Comparison of ENCODE assay signal across 11 mouse cellular contexts in the genomic region with DNA sequence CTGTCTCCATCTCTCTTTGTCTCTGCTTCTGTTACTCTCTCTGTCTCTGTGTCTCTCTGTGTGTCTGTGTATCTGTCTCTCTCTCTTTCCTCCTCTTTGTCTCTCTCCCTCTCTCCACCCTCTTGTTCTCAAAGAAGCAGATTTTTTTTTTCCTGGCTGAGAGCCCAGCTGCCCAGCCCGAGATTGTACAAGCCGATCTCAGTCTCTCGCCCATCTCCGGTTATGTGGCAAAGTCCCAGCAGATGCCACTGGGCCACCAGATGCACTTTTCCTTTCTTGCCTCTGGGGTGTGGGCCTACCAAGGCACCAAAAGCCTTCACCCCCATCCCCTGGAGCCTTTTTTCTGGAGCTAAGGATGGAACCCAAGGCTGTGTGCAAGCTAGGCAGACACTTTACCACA. TPM values are rescaled to one million over a fixed set of nuclear protein-coding genes. Genes with fewer than 3 reads are reported as not detected.
A peak's percentile ranks its signal among the peaks of the same experiment; 100 is the strongest.
DNase-seq lines count a peak whose midpoint lies in the region; ATAC-seq and TF ChIP-seq lines count a peak whose summit lies in the region.
"Had no signal": no experiment of that assay in that cellular context is flagged by ENCODE, and none has a peak within 500 bp of the region (broad histone marks: within the 10 kb centered on the region; RNA-seq: fewer than 3 reads in every experiment).

No protein-coding gene starts in this region.

- peak; percentile 69 for DNase-seq in lung, embryonic 14.5 days
- DNase-seq in lung, postnatal 25 days (ENCODE audit: low spot score): no peak
- peak; percentile 27 for DNase-seq in brain, adult 2 months (ENCODE audit: low read depth, low spot score)
- DNase-seq in hindbrain, embryonic 11.5 days (ENCODE audit: low spot score): no peak
- DNase-seq in liver, embryonic 11.5 days (ENCODE audit: low spot score): no peak
- DNase-seq: heart, postnatal 36 days had no signal

- H3K4me1 ChIP-seq in lung, embryonic 14.5 days (ENCODE audit: insufficient read depth): peaks cover 4% of the 10 kb centered on the region; the same call in 1 of the 2 replicates
- peaks cover 9% of the 10 kb centered on the region for H3K4me1 ChIP-seq in hindbrain, embryonic 11.5 days (replicated peaks; ENCODE audit: control insufficient read depth, insufficient read depth, low read length)
- H3K4me1 ChIP-seq in midbrain, embryonic 15.5 days: peaks cover 28% of the 10 kb centered on the region
- no peaks in the 10 kb centered on the region for H3K4me1 ChIP-seq in liver, embryonic 11.5 days (replicated peaks; ENCODE audit: control insufficient read depth, insufficient read depth, low read length)

- no peak for ATAC-seq in lung, embryonic 14.5 days (ENCODE audit: insufficient read depth)
- no peak for ATAC-seq in hindbrain, embryonic 11.5 days (ENCODE audit: low FRiP score)
- 0 out of 2 replicates have a peak, but pooled peaks have one; percentile 9 for ATAC-seq in midbrain, embryonic 15.5 days (replicated peaks)
- ATAC-seq in erythroblast, adult 5-6 weeks (replicated peaks; ENCODE audit: low FRiP score, poor library complexity, severe bottlenecking): no peak
- ATAC-seq in liver, embryonic 11.5 days (replicated peaks; ENCODE audit: low FRiP score): no peak
- ATAC-seq: activated CD4-positive, CD25-positive, alpha-beta regulatory T cell, adult 4 months had no signal

- no peak overlapping the region for H3K27ac ChIP-seq in lung, embryonic 14.5 days (ENCODE audit: low read depth)
- H3K27ac ChIP-seq in hindbrain, embryonic 11.5 days (ENCODE audit: low read depth, low read length): peak overlapping the region; percentile 61
- no peak overlapping the region for H3K27ac ChIP-seq in midbrain, embryonic 15.5 days
- H3K27ac ChIP-seq in liver, embryonic 11.5 days (ENCODE audit: low read depth, low read length): no peak overlapping the region
- H3K27ac ChIP-seq: limb, embryonic 15.5 days had no signal

- no peak overlapping the region for H3K9ac ChIP-seq in lung, embryonic 14.5 days
- no peak overlapping the region for H3K9ac ChIP-seq in hindbrain, embryonic 11.5 days (ENCODE audit: low read depth, low read length)
- no peak overlapping the region for H3K9ac ChIP-seq in midbrain, embryonic 15.5 days
- H3K9ac ChIP-seq in liver, embryonic 11.5 days (ENCODE audit: low read depth, low read length): no peak overlapping the region
- H3K9ac ChIP-seq: limb, embryonic 15.5 days had no signal

- WGBS in lung, embryonic 14.5 days: 18% methylated on average over 4 of the region's 4 CpGs
- 80% methylated on average over 4 of the region's 4 CpGs for WGBS in hindbrain, embryonic 11.5 days
- 21% methylated on average over 4 of the region's 4 CpGs for WGBS in midbrain, embryonic 15.5 days
- WGBS in liver, embryonic 11.5 days: 69% methylated on average over 4 of the region's 4 CpGs

- H3K27me3 ChIP-seq in lung, embryonic 14.5 days (ENCODE audit: insufficient read depth, low read length): no peaks in the 10 kb centered on the region
- no peaks in the 10 kb centered on the region for H3K27me3 ChIP-seq in hindbrain, embryonic 11.5 days (ENCODE audit: control insufficient read depth, insufficient read depth, low read length)
- H3K27me3 ChIP-seq in midbrain, embryonic 15.5 days (replicated peaks): no peaks in the 10 kb centered on the region
- H3K27me3 ChIP-seq in liver, embryonic 11.5 days (replicated peaks; ENCODE audit: control insufficient read depth, insufficient read depth, low read length): no peaks in the 10 kb centered on the region
- H3K27me3 ChIP-seq: limb, embryonic 15.5 days had no signal

- no peak overlapping the region for H3K4me3 ChIP-seq in lung, embryonic 14.5 days (ENCODE audit: low read depth, low read length)
- no peak overlapping the region for H3K4me3 ChIP-seq in hindbrain, embryonic 11.5 days (ENCODE audit: low read depth, low read length)
- no peak overlapping the region for H3K4me3 ChIP-seq in midbrain, embryonic 15.5 days
- H3K4me3 ChIP-seq in liver, embryonic 11.5 days (ENCODE audit: low read depth, low read length): no peak overlapping the region
- H3K4me3 ChIP-seq: limb, embryonic 15.5 days had no signal

- no peaks in the 10 kb centered on the region for H3K9me3 ChIP-seq in lung, embryonic 14.5 days (ENCODE audit: low read depth, low read length)
- no peaks in the 10 kb centered on the region for H3K9me3 ChIP-seq in hindbrain, embryonic 11.5 days (ENCODE audit: control insufficient read depth, low read length)
- no peaks in the 10 kb centered on the region for H3K9me3 ChIP-seq in midbrain, embryonic 15.5 days
- no peaks in the 10 kb centered on the region for H3K9me3 ChIP-seq in liver, embryonic 11.5 days (ENCODE audit: control insufficient read depth, low read length)
- H3K9me3 ChIP-seq: limb, embryonic 15.5 days had no signal

- no peak overlapping the region for H3K4me2 ChIP-seq in lung, embryonic 14.5 days
- no peak overlapping the region for H3K4me2 ChIP-seq in hindbrain, embryonic 11.5 days (replicated peaks; ENCODE audit: low read depth, low read length)
- no peak overlapping the region for H3K4me2 ChIP-seq in midbrain, embryonic 15.5 days
- no peak overlapping the region for H3K4me2 ChIP-seq in liver, embryonic 11.5 days
- H3K4me2 ChIP-seq: limb, embryonic 15.5 days had no signal

- no peak for TF ChIP-seq CTCF in lung, embryonic 14.5 days (IDR thresholded peaks at IDR 0.05; ENCODE audit: low read depth)

- H3K36me3 ChIP-seq in lung, embryonic 14.5 days (ENCODE audit: insufficient read depth): no peaks in the 10 kb centered on the region
- no peaks in the 10 kb centered on the region for H3K36me3 ChIP-seq in hindbrain, embryonic 11.5 days (ENCODE audit: control insufficient read depth, insufficient read depth, low read length)
- no peaks in the 10 kb centered on the region for H3K36me3 ChIP-seq in midbrain, embryonic 15.5 days (replicated peaks)
- no peaks in the 10 kb centered on the region for H3K36me3 ChIP-seq in liver, embryonic 11.5 days (ENCODE audit: control insufficient read depth, insufficient read depth, low read length)
- H3K36me3 ChIP-seq: limb, embryonic 15.5 days had no signal

RNA-seq across cellular contexts. Expression of a gene that starts 42.6 kb away (rescaled TPM):
- 9.3 and 10.7 TPM in 2 replicates for polyA plus RNA-seq in lung, embryonic 14.5 days (2014; fragmentation: Nextera tagmentation; extraction: Ambion mirVana)
- polyA plus RNA-seq in hindbrain, embryonic 11.5 days (2014; fragmentation: Nextera tagmentation; extraction: Ambion mirVana): 4.6 and 8.5 TPM in 2 replicates
- 1.1 and 1.3 TPM in 2 replicates for polyA plus RNA-seq in midbrain, embryonic 15.5 days (2015; fragmentation: Nextera tagmentation; extraction: Ambion mirVana)
- total RNA-seq in erythroblast, adult 5-6 weeks (2015; ENCODE audit: low replicate concordance): not detected in 2 replicates
- total RNA-seq in erythroblast, adult 5-6 weeks (2017; ENCODE audit: low replicate concordance): 0.26 and 2.0 TPM in 2 replicates
- polyA plus RNA-seq in liver, embryonic 11.5 days (2014; fragmentation: Nextera tagmentation; extraction: Ambion mirVana): 9.6 and 10.1 TPM in 2 replicates

RNA-seq across cellular contexts. Expression of a gene that starts 44.8 kb away (rescaled TPM):
- polyA plus RNA-seq in lung, embryonic 14.5 days (2014; fragmentation: Nextera tagmentation; extraction: Ambion mirVana): 2.6 and 3.0 TPM in 2 replicates
- 0.15 TPM in 1 of 2 replicates, not detected in the other for polyA plus RNA-seq in hindbrain, embryonic 11.5 days (2014; fragmentation: Nextera tagmentation; extraction: Ambion mirVana)
- polyA plus RNA-seq in midbrain, embryonic 15.5 days (2015; fragmentation: Nextera tagmentation; extraction: Ambion mirVana): 0.17 TPM in 1 of 2 replicates, not detected in the other
- not detected in 2 replicates for total RNA-seq in erythroblast, adult 5-6 weeks (2015; ENCODE audit: low replicate concordance)
- not detected in 2 replicates for total RNA-seq in erythroblast, adult 5-6 weeks (2017; ENCODE audit: low replicate concordance)
- polyA plus RNA-seq in liver, embryonic 11.5 days (2014; fragmentation: Nextera tagmentation; extraction: Ambion mirVana): 1.9 and 2.2 TPM in 2 replicates
- total RNA-seq: heart, postnatal 36 days had no signal
- polyA plus RNA-seq: activated CD4-positive, CD25-positive, alpha-beta regulatory T cell, adult 4 months; neural tube, embryonic 14.5 days had no signal

Comparison
In these comparisons a context has a peak if more than half of its experiments do, and no peak if none do; other contexts are left out.
1. DNase-seq: peak in lung, embryonic 14.5 days (single experiment) and brain, adult 2 months (single experiment); none in lung, postnatal 25 days (single experiment), hindbrain, embryonic 11.5 days (single experiment) and liver, embryonic 11.5 days (single experiment).